Mouse (Mus musculus): Measurements from ENCODE around the gene Hes7. TPM values are rescaled to one million over a fixed set of nuclear protein-coding genes. Genes with fewer than 3 reads are reported as not detected.
A peak's percentile ranks its signal among the peaks of the same experiment; 100 is the strongest.

The Hes7 gene
- polyA plus RNA-seq, 1 experiment: 7.5 TPM

DNA sequence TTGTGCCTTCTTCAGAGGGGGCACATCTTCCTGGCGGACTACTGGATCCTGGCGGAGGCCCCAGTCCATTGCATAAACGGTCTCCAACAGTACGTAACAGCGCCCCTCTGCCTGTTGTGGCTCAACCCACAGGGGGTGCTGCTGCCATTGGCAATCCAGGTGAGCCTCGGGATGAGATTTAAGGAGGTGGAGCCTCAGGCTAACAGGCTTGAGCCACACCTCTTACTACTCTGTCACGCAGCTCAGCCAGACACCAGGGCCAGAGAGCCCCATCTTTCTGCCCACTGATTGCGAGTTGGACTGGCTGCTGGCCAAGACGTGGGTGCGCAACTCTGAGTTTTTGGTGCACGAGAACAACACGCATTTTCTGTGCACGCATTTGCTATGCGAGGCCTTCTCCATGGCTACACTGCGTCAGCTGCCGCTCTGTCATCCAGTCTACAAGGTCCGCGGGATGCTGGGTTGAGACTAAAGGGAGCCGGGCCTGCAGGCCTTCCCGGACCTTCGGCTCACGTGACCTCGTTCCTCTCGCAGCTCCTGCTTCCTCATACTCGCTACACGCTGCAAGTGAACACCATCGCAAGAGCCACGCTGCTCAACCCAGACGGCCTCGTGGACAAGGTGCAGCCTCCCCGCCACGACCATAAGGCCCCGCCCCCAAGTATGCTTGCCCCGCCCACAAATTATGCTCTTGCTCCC is 13.9 kb downstream of the Hes7 start:
- H3K9me3 ChIP-seq: no peaks in the 10 kb centered on the region
- H3K4me1 ChIP-seq: peaks cover 11% of the 10 kb centered on the region
- no peaks in the 10 kb centered on the region for H3K36me3 ChIP-seq (replicated peaks; ENCODE audit: low read length)
- H3K4me3 ChIP-seq (replicated peaks): peak overlapping the region; percentile 81
- H3K27me3 ChIP-seq (replicated peaks): peaks cover 65% of the 10 kb centered on the region
- TF ChIP-seq FLI1 (IDR thresholded peaks at IDR 0.05; ENCODE audit: low read length): no peak
- no peak for TF ChIP-seq GATA1 (IDR thresholded peaks at IDR 0.05; ENCODE audit: borderline replicate concordance, low read length)

DNA sequence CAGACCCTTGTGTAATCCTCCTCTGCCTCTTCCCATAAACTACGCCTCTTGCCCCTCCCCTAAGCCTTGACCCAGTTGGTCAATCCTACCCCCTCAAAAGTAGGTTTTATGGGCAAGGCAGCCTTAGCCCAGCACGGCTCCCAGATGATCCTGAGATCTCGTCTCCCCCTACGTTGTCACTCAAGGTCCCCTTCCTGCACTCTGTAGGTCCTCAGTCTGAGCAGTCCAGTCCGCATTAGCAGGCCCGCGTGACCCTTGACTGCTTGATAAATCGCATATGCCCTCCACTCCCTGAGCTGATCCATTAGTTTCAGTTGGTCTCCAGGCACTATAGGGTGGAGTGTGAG is 14.4 kb downstream of the Hes7 start:
- H3K9me3 ChIP-seq: no peaks in the 10 kb centered on the region
- H3K36me3 ChIP-seq (replicated peaks; ENCODE audit: low read length): no peaks in the 10 kb centered on the region
- peak overlapping the region; percentile 81 for H3K4me3 ChIP-seq (replicated peaks)
- H3K27me3 ChIP-seq (replicated peaks): peaks cover 64% of the 10 kb centered on the region
- TF ChIP-seq FLI1 (IDR thresholded peaks at IDR 0.05; ENCODE audit: low read length): no peak
- TF ChIP-seq GATA1 (IDR thresholded peaks at IDR 0.05; ENCODE audit: borderline replicate concordance, low read length): no peak
- peaks cover 11% of the 10 kb centered on the region for H3K4me1 ChIP-seq

DNA sequence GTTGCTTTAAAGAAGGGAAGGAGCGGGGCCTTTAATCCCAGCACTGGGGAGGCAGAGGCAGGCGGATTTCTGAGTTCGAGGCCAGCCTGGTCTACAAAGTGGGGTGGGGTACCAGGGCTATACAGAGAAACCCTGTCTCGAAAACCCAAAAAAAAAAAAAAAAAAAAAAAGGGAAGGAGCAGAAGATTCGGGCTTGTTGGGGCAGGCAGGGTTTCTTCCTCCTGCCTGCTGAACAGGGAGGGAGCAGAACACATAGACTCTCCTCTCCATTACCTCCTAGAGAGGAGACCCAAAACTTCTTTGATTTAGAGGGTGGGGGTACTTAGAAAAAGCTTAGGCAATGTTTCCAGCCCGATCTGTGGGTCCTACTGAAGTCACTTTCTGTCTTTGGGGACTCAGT is 15.2 kb downstream of the Hes7 start:
- TF ChIP-seq GATA1 (IDR thresholded peaks at IDR 0.05; ENCODE audit: borderline replicate concordance, low read length) (no peak), FLI1 (IDR thresholded peaks at IDR 0.05; ENCODE audit: low read length) (no peak)
- no peaks in the 10 kb centered on the region for H3K9me3 ChIP-seq
- H3K4me1 ChIP-seq: peaks cover 11% of the 10 kb centered on the region
- no peak overlapping the region for H3K4me3 ChIP-seq (replicated peaks)
- H3K27me3 ChIP-seq (replicated peaks): peaks cover 61% of the 10 kb centered on the region
- H3K36me3 ChIP-seq (replicated peaks; ENCODE audit: low read length): no peaks in the 10 kb centered on the region

DNA sequence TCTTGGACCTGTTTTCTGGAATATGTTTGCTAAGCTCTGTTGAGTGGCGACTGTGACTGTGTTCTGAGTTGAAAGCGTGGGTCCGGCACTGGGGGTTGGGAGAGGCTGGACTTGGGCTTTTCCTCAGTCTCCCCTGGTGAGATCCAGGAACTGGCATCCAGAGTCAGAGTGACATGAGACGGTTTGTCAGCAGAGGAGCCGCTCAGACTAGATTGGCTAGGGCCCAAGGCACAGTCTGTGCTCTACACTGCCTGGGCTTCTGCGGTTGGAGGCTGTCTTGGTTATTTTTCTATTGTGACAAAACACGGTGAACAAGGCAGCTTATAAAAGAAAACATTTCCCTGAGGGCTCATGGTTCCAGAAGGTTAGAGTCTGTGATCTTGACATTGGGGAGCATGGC is 27.3 kb downstream of the Hes7 start:
- no peaks in the 10 kb centered on the region for H3K36me3 ChIP-seq (replicated peaks; ENCODE audit: low read length)
- no peak overlapping the region for H3K4me3 ChIP-seq (replicated peaks)
- TF ChIP-seq FLI1 (IDR thresholded peaks at IDR 0.05; ENCODE audit: low read length) (no peak), GATA1 (IDR thresholded peaks at IDR 0.05; ENCODE audit: borderline replicate concordance, low read length) (no peak)
- peaks cover 8% of the 10 kb centered on the region for H3K4me1 ChIP-seq
- H3K9me3 ChIP-seq: no peaks in the 10 kb centered on the region
- peaks cover 61% of the 10 kb centered on the region for H3K27me3 ChIP-seq (replicated peaks)

DNA sequence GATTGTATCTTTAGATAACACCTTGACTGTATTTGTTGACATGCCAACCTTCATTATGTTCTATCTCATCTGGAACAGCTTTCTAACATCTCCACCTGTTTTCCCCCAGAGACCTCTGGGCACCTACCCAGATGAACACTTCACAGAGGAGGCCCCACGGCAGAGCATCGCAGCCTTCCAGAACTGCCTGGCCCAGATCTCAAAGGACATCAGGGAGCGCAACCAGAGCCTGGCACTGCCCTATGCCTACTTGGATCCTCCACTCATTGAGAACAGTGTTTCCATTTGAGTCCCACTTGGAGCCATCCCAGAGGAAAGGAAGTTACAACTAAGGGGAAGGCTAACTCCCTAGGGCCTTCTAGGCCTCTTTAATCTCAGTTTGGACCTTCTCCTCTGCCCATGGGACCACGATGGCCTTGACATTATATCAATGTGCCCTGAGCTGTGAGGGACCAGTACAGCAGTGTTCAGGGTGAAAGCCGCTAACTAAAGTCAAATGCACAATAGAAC is 28.3 kb downstream of the Hes7 start:
- Histone ChIP-seq H3K4me3 (replicated peaks) (no peak overlapping the region), H3K9me3 (no peaks in the 10 kb centered on the region), H3K4me1 (peaks cover 7% of the 10 kb centered on the region), H3K36me3 (replicated peaks; ENCODE audit: low read length) (no peaks in the 10 kb centered on the region), H3K27me3 (replicated peaks) (peaks cover 56% of the 10 kb centered on the region)
- TF ChIP-seq GATA1 (IDR thresholded peaks at IDR 0.05; ENCODE audit: borderline replicate concordance, low read length) (no peak), FLI1 (IDR thresholded peaks at IDR 0.05; ENCODE audit: low read length) (no peak)

DNA sequence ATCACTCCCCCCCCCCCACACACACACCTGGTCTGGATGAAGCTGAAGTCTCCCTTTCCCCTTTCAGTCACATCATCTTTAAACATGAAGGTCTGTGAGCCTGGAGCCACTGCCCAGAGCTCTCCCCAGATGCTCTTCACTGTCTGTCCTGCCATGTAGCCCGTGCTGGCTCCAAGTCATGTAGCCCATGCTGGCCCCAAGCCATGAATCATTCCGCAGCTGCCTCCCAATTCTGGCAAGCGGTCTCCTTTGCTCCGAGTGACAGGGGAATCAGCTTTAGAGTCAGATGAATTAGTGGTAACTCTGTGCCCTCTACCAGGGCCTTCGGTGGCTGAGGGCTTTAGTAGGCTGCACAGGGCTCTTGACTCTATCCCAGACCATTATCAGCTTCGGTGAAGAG is 29.5 kb downstream of the Hes7 start:
- Histone ChIP-seq H3K9me3 (no peaks in the 10 kb centered on the region), H3K4me3 (replicated peaks) (no peak overlapping the region), H3K36me3 (replicated peaks; ENCODE audit: low read length) (no peaks in the 10 kb centered on the region), H3K27me3 (replicated peaks) (peaks cover 57% of the 10 kb centered on the region), H3K4me1 (peaks cover 10% of the 10 kb centered on the region; the same call in 1 of the 2 replicates)
- TF ChIP-seq GATA1 (IDR thresholded peaks at IDR 0.05; ENCODE audit: borderline replicate concordance, low read length) (no peak), FLI1 (IDR thresholded peaks at IDR 0.05; ENCODE audit: low read length) (no peak)

DNA sequence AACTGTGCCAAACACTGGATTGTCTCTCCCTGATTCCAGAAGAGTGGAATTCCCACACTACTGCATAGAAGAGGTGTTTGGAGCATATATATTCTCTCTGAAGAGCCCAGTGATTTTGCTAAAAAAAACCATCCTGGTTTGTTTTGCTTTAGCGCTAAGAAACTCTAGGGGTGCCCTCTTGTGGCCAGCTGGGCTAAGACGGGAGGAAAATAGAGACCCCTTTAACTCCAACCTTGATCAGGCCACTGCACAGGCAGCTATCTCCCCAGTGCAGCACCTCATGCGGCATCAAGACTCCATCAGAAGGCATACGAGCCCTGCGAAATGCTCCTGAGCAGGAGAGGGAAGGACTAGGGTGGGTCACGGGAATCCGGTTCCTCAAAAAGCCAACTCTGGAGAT is 30.2 kb downstream of the Hes7 start:
- H3K27me3 ChIP-seq (replicated peaks): peaks cover 62% of the 10 kb centered on the region

DNA sequence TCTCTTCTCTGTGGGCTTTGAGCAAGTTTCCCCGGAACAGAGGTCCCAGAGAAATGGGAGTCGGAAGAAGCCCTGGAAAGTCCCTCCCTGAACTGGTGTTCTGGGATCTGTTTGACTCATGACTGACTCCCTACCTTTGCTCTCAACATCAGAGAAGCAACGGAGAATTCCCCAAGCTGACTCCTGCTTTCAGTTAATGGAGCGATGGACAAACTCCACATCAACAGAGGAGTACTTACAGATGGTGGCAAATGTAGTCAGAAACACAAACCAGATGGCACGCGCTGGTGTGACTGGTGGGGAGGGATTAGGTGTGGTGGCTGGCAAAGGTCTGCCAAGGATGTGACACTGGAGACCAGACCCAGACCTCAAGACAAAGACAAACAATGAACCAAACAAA is 30.8 kb downstream of the Hes7 start:
- peaks cover 10% of the 10 kb centered on the region; the same call in 1 of the 2 replicates for H3K4me1 ChIP-seq
- H3K4me3 ChIP-seq (replicated peaks): no peak overlapping the region
- H3K9me3 ChIP-seq: no peaks in the 10 kb centered on the region
- TF ChIP-seq GATA1 (IDR thresholded peaks at IDR 0.05; ENCODE audit: borderline replicate concordance, low read length): no peak
- no peak for TF ChIP-seq FLI1 (IDR thresholded peaks at IDR 0.05; ENCODE audit: low read length)
- H3K27me3 ChIP-seq (replicated peaks): peaks cover 65% of the 10 kb centered on the region
- H3K36me3 ChIP-seq (replicated peaks; ENCODE audit: low read length): no peaks in the 10 kb centered on the region

More for the DNA sequence above, 30.2 kb downstream of the Hes7 start:
- TF ChIP-seq FLI1 (IDR thresholded peaks at IDR 0.05; ENCODE audit: low read length) (no peak), GATA1 (IDR thresholded peaks at IDR 0.05; ENCODE audit: borderline replicate concordance, low read length) (no peak)
- Histone ChIP-seq H3K4me3 (replicated peaks) (peak overlapping the region; percentile 4), H3K9me3 (no peaks in the 10 kb centered on the region), H3K36me3 (replicated peaks; ENCODE audit: low read length) (no peaks in the 10 kb centered on the region), H3K4me1 (peaks cover 10% of the 10 kb centered on the region; the same call in 1 of the 2 replicates)

DNA sequence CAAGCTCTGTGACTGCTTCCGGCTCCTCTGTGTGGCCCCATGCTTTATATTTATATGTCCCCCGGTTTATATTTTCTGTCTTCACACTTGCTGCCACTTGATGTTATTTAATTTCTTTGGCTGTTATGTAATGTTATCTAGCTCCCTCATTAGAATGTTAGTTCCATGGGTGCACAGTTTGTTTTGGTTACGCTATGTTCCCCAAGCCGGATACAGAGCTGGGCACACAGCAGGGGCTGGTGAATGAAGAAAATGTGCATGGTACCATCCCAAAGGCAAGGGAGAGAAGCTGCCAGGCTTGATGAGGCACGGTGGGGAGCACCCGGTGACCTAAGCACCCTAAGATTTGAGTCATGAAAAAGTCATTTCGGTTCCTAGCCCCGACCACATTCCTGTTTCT is 33.6 kb downstream of the Hes7 start:
- Histone ChIP-seq H3K36me3 (replicated peaks; ENCODE audit: low read length) (no peaks in the 10 kb centered on the region), H3K4me1 (peaks cover 18% of the 10 kb centered on the region), H3K27me3 (replicated peaks) (peaks cover 76% of the 10 kb centered on the region), H3K4me3 (replicated peaks) (no peak overlapping the region), H3K9me3 (no peaks in the 10 kb centered on the region)
- no peak for TF ChIP-seq FLI1 (IDR thresholded peaks at IDR 0.05; ENCODE audit: low read length)
- no peak for TF ChIP-seq GATA1 (IDR thresholded peaks at IDR 0.05; ENCODE audit: borderline replicate concordance, low read length)

DNA sequence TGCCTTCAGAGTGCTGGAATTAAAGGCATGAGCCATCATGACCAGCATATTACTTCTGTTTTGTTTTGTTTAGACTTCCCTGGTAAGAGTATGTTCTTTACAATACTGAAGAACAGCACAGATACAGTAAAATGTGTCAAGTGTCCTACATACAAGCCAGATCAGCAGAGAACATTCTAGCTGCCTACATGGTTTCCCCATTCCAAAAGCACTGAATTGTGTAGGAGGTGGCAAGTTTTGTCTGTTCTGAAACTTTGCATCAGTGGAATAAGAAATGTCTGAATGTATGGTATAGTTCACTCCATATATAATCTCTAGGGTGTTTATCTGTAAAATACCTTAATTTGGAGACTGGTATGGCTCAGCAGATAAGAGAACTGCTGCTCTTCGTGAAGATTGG is 35.1 kb downstream of the Hes7 start:
- Histone ChIP-seq H3K9me3 (no peaks in the 10 kb centered on the region), H3K4me3 (replicated peaks) (no peak overlapping the region), H3K36me3 (replicated peaks; ENCODE audit: low read length) (no peaks in the 10 kb centered on the region), H3K27me3 (replicated peaks) (peaks cover 77% of the 10 kb centered on the region), H3K4me1 (peaks cover 20% of the 10 kb centered on the region)
- TF ChIP-seq GATA1 (IDR thresholded peaks at IDR 0.05; ENCODE audit: borderline replicate concordance, low read length) (no peak), FLI1 (IDR thresholded peaks at IDR 0.05; ENCODE audit: low read length) (no peak)

All from megakaryocyte, embryonic 14.5 days (primary cell).